Mouse (Mus musculus) cerebellum, adult 2 months (tissue): ENCODE data around the gene C1rb. TPM values are rescaled to one million over a fixed set of nuclear protein-coding genes. Genes with fewer than 3 reads are reported as not detected.

Source experiments
- DNase-seq, 2 experiments: peaks; one replicate each; pipeline ENCODE4 v3.0.0; 2021
- H3K27ac ChIP-seq: fragments of 200-500 bp; 2 replicates; pipeline ENCODE4 v1.5.1; 2012; ENCODE audit warnings: low read length, control low read depth, inconsistent platforms; ENCODE audit not compliant: insufficient read depth
- H3K27me3 ChIP-seq: fragments of 200-500 bp; 2 replicates; pipeline ENCODE4 v1.6.1; 2012; ENCODE audit warnings: inconsistent platforms, mild to moderate bottlenecking, low read length, moderate library complexity; ENCODE audit not compliant: control insufficient read depth, insufficient read depth
- H3K4me1 ChIP-seq: fragments of 200-500 bp; 2 replicates; pipeline ENCODE4 v1.6.1; 2011; ENCODE audit warnings: low read length; ENCODE audit not compliant: control insufficient read depth, insufficient read depth
- H3K4me3 ChIP-seq: fragments of 200-500 bp; replicated peaks from 2 replicates; pipeline ENCODE3; 2011; ENCODE audit warnings: mild to moderate bottlenecking, low read depth, low read length, control low read depth; ENCODE audit not compliant: insufficient read depth
- CTCF ChIP-seq: fragments of 200-500 bp; IDR thresholded peaks from 2 replicates; pipeline ENCODE4 v1.5.1; 2011; ENCODE audit warnings: low read depth, mild to moderate bottlenecking, control low read depth, low read length, moderate library complexity, borderline replicate concordance; ENCODE audit not compliant: insufficient read depth
- POLR2A ChIP-seq: fragments of 200-500 bp; IDR thresholded peaks from 2 replicates; pipeline ENCODE4 v1.6.1; 2011; ENCODE audit warnings: low read length, control low read depth, borderline replicate concordance; ENCODE audit not compliant: insufficient read depth
- WGBS: fragments of 180-500 bp; shearing (Covaris S2); methylation state at CpG from one replicate; pipeline ENCODE4 v1.1.7; 2018; 5-methylcytosine and 5-hydroxymethylcytosine counted together
- polyA plus RNA-seq: library from polyadenylated mRNA; depleted of rRNA; stranded (reverse); fragments of >200 nt; gene quantifications from 2 replicates; pipeline ENCODE4 v1.2.3, GENCODE M21; 2012

The C1rb gene
- polyA plus RNA-seq, 1 experiment: not detected

GRCm38 (mm10) chr6:124582231-124582630, 12.1 kb downstream of the C1rb start:
- Histone ChIP-seq H3K27ac (no peak overlapping the region), H3K27me3 (no peaks in the 10 kb centered on the region), H3K4me1 (no peaks in the 10 kb centered on the region), H3K4me3 (no peak overlapping the region)
- TF ChIP-seq CTCF: no peak
- DNase-seq: no peak
- 100% methylated on average over 1 of the region's 1 CpGs for WGBS

GRCm38 (mm10) chr6:124584935-124585334, 14.8 kb downstream of the C1rb start:
- TF ChIP-seq CTCF: no peak
- no peak for TF ChIP-seq POLR2A
- Histone ChIP-seq H3K4me3 (no peak overlapping the region), H3K4me1 (no peaks in the 10 kb centered on the region), H3K27me3 (no peaks in the 10 kb centered on the region), H3K27ac (no peak overlapping the region)
- DNase-seq: no peak
- WGBS: 26% methylated on average over 3 of the region's 3 CpGs

GRCm38 (mm10) chr6:124585761-124586160, 15.7 kb downstream of the C1rb start:
- WGBS: 73% methylated on average over 3 of the region's 3 CpGs
- TF ChIP-seq POLR2A (no peak), CTCF (no peak)
- no peak overlapping the region for H3K4me3 ChIP-seq
- no peaks in the 10 kb centered on the region for H3K4me1 ChIP-seq
- no peaks in the 10 kb centered on the region for H3K27me3 ChIP-seq
- H3K27ac ChIP-seq: no peak overlapping the region
- no peak for DNase-seq

DNA sequence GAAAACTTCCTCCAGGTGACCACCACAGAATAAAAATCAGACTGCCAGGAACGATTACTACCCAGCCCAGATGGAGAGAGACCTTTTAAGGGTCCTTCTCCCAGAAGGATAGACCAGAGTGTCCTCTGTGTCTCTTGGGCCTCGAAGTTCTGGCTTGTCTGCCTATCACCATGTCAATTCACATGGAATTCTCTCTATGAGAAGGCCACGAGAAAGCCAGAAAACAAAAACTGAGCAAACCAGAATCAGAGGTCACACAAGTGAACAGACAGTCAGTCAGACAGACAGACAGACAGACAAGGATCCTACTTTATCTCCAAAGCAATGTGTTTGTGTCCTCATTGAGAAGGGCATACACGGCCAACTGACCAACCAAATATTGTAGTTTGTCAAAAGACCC, 16.2 kb downstream of the C1rb start:
- Histone ChIP-seq H3K4me3 (no peak overlapping the region), H3K27ac (no peak overlapping the region), H3K27me3 (no peaks in the 10 kb centered on the region), H3K4me1 (no peaks in the 10 kb centered on the region)
- WGBS: 69% methylated on average over 4 of the region's 4 CpGs
- no peak for DNase-seq
- TF ChIP-seq CTCF (no peak), POLR2A (no peak)

GRCm38 (mm10) chr6:124588771-124589170, 18.7 kb downstream of the C1rb start:
- no peak for TF ChIP-seq POLR2A
- no peak for TF ChIP-seq CTCF
- H3K27me3 ChIP-seq: no peaks in the 10 kb centered on the region
- DNase-seq: no peak
- H3K27ac ChIP-seq: no peak overlapping the region
- H3K4me1 ChIP-seq: no peaks in the 10 kb centered on the region
- H3K4me3 ChIP-seq: no peak overlapping the region

DNA sequence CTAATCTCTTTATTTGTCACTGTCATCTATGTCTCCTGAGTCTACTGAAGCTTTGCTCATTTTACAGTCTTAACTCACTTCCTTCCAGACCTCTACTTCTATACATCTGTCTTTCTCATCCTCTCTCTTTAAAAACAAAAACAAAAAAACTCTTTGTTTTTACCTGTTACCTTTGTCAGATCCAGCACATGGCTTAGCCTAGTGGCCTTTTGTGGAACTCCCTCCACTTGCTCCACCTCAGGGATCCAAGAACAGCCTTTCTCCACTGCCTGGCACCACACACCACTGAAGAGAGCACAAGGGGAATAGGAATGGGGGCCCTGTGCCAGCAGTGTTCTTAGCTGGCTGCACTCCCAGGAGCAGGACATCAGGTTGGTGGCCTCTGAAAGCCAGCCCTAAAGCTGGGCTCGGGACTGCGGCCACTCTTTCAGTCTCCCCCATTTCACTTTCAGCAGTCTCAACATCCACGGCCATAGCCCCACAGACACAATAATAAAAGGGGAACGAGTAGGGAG, 22.1 kb downstream of the C1rb start:
- no peaks in the 10 kb centered on the region for H3K4me1 ChIP-seq
- TF ChIP-seq POLR2A (no peak), CTCF (no peak)
- no peak overlapping the region for H3K4me3 ChIP-seq
- no peak overlapping the region for H3K27ac ChIP-seq
- H3K27me3 ChIP-seq: no peaks in the 10 kb centered on the region
- peak; percentile 22 to 27 for DNase-seq
- WGBS: 25% methylated on average over 4 of the region's 4 CpGs

DNA sequence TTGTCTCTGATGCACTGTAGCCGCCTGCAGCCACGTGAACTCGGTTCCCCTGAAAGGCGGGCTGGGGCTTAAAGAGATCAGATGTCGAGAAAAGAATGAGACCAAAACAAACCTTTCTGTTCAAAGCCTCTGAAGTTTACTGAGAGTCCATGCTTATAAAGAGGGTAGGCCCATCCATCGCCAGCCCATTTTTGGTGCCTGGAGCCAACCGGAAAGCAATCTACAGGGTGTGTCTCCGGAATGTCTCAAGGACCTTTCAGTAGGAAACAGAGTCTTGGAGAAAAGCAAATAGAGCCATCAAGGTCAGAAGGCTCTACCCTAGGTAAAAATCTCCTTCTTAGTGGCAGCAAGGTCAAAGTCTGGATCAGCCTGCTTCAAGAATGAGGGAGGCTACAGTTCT, 23.0 kb downstream of the C1rb start:
- 84% methylated on average over 8 of the region's 8 CpGs for WGBS
- no peak overlapping the region for H3K27ac ChIP-seq
- no peaks in the 10 kb centered on the region for H3K4me1 ChIP-seq
- TF ChIP-seq CTCF (no peak), POLR2A (no peak)
- H3K4me3 ChIP-seq: no peak overlapping the region
- DNase-seq: no peak
- H3K27me3 ChIP-seq: no peaks in the 10 kb centered on the region

- 93% methylated on average over 4 of the region's 4 CpGs for WGBS
- H3K27ac ChIP-seq: no peak overlapping the region
- H3K27me3 ChIP-seq: no peaks in the 10 kb centered on the region
- no peak for TF ChIP-seq POLR2A
- no peak for TF ChIP-seq CTCF
- H3K4me1 ChIP-seq: no peaks in the 10 kb centered on the region
- no peak for DNase-seq
- no peak overlapping the region for H3K4me3 ChIP-seq
Measured at GRCm38 (mm10) chr6:124602031-124602430, 31.9 kb downstream of the C1rb start.
